Mouse (Mus musculus): ENCODE results near the gene Fam126a.

Gene Fam126a

DNA sequence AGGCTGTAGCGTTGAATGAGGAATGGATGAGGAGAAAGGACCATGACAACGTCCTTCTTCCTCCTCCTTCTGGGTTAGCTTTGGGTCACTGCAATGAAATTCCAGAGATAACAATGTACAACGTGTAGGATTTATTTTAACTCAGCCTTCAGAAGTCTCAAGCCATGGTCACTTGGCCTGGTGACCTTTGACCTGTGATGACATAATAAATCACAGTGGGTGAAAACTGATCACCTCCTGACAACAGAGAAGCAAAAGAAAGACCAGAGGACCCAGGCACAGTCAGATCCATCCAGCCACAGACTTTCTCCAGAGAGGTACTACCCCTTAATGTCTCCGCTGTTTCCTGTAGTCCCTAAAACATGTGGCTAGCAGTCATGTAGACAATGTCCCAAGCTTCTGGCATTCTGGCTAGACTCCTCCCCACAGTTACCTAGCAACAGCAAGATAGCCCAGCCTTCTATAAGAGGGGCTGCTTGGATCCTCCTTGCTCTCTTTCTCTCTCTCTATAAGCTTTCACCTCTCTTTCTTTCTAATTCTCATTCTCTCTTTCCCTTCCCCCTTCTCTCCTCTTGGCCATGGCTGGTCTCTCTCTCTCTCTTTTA lies 121.9 kb downstream of the Fam126a start:
- in situ Hi-C loops (cut with MboI): no loop called here

GRCm38 (mm10) chr5:23902221-23902620 lies 128.3 kb downstream of the Fam126a start:
- in situ Hi-C loops (cut with MboI): no loop called here

- in situ Hi-C loops (cut with MboI): no loop called here
Measured at GRCm38 (mm10) chr5:23900190-23900589, 130.3 kb downstream of the Fam126a start.

- in situ Hi-C loops (cut with MboI): no loop called here
Measured at GRCm38 (mm10) chr5:23893864-23894771, 136.4 kb downstream of the Fam126a start.

GRCm38 (mm10) chr5:23893156-23893863 lies 137.2 kb downstream of the Fam126a start:
- in situ Hi-C loops (cut with MboI): no loop called here

- in situ Hi-C loops (cut with MboI): no loop called here
Measured at GRCm38 (mm10) chr5:23890734-23891133, 139.8 kb downstream of the Fam126a start.

DNA sequence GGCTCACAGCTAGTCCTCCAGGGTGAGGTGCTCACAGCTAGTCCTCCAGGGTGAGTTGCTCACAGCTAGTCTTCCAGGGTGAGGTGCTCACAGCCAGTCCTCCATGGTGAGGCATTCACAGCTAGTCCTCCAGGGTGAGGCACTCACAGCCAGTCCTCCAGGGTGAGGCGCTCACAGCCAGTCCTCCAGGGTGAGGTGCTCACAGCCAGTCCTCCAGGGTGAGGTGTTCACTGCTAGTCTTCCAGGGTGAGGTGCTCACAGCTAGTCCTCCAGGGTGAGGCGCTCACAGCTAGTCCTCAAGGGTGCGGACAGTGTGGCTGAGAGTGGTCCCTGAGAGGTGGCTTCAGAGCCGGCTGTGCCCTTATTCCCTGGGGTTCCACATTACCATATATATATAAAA lies 141.0 kb downstream of the Fam126a start:
- in situ Hi-C loops (cut with MboI): no loop called here

GRCm38 (mm10) chr5:23887111-23887510 lies 143.4 kb downstream of the Fam126a start:
- in situ Hi-C loops (cut with MboI): no loop called here

DNA sequence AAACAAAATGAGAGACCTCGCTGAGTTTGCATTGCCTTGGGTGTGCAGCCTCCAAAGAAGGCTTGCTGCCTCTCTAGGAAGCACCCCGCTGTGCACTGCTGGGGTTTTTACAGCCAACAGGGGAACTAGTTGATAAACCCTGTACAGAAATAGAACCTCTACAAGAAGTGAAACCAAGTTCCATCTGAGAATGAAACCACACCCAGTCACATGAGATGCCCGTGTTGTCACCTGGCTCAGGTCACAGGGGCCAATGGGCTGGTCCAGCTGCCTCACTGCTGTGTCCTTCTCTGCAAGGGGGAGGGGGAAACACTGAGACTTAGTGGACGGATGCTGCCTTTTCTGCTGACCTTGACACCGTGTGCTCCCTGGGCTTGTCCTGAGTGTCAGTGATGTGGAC lies 156.0 kb downstream of the Fam126a start:
- in situ Hi-C loops (cut with MboI): loop anchor here (25.0 kb wide), 1 partner anchor 163 kb away; the partner anchor contains the start of gene Fam126a

DNA sequence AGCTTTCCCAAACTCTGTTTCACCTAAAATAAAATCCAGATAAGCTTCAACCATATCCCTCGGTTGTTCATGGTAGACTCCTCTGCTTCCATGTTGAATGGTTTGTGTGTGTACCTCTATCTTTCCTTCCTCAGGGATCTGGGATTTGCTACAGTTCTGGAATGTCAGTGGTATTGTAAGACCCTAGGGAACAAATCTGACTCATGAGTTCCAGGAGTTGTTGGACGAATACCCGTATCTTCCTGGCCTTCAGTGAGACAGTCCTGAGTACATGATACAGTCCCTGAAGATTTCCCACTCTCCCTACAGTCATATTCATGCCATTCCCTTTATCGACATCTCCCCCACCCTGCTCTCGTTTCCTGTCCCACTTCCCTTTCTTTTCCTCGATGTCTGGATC lies 157.9 kb downstream of the Fam126a start:
- in situ Hi-C loops (cut with MboI): loop anchor here (25.0 kb wide), 1 partner anchor 165 kb away; the partner anchor contains the start of gene Fam126a

- in situ Hi-C loops (cut with MboI): loop anchor here (25.0 kb wide), 1 partner anchor 166 kb away; the partner anchor contains the start of gene Fam126a
Measured at GRCm38 (mm10) chr5:23871323-23871722, 159.2 kb downstream of the Fam126a start.

DNA sequence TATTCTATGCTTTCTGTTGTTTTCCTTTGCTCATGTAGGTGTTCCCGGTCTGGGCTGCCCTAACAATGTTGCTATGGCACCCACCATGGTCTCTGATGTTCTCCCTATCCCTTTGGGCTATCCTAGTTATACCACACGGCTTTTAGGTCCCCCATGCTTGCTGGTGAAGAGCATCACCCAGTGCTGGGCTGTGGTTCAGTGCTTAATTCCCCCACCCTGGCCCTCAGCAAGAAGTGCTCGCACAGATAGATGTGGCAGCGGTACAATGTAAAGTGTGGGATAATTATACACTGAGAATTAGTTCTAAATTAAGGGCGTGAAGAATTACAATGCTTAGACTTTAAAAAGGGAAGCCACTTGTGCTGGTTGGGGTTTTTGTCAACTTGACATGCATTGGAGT lies 164.5 kb downstream of the Fam126a start:
- in situ Hi-C loops (cut with MboI): loop anchor here (25.0 kb wide), 1 partner anchor 171 kb away; the partner anchor contains the start of gene Fam126a

All from mature B cell (primary cell).